Mouse (Mus musculus): Measurements from ENCODE around the gene Zfand2b.

Gene Zfand2b

GRCm38 (mm10) chr1:75187126-75187525 is 18.7 kb downstream of the Zfand2b start:
- DNase-seq (ENCODE audit: low read depth, low spot score) = no peak
- Histone ChIP-seq H3K36me3 (ENCODE audit: control insufficient read depth, insufficient read depth, low read length, poor library complexity, severe bottlenecking) (peaks cover 2% of the 10 kb centered on the region), H3K27me3 (ENCODE audit: control insufficient read depth, insufficient read depth, low read length, poor library complexity, severe bottlenecking) (no peaks in the 10 kb centered on the region)

DNA sequence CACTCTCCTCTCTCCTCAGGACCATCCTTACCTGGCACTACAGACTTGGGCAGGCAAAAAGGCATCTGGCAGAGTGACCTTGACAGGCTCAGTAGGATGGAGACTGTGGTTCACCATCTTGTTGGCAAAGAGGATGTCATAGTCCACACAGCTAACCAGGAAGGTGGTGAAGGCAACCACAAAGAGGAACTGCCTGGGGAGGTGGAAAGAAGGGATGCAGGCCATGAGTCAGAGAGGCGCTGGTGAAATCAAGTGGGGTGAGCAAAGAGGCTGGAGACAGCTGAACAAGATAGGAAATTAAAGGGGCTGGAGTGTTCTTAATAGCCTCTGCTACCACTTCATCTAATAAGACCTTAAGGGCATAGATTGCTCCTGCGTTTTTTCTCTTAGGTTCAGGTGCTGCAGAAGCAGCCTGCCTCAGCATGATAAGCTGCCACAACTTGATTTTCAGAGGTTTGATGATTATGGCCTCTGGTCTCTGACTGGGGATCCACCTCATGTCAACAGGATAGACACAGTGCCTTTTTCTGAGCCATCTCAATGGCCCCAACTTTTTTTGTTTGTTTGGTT is 19.6 kb downstream of the Zfand2b start:
- Histone ChIP-seq H3K27me3 (ENCODE audit: control insufficient read depth, insufficient read depth, low read length, poor library complexity, severe bottlenecking) (no peaks in the 10 kb centered on the region), H3K36me3 (ENCODE audit: control insufficient read depth, insufficient read depth, low read length, poor library complexity, severe bottlenecking) (peaks cover 2% of the 10 kb centered on the region)
- DNase-seq (ENCODE audit: low read depth, low spot score) = no peak

GRCm38 (mm10) chr1:75190577-75190976 is 22.1 kb downstream of the Zfand2b start:
- DNase-seq (ENCODE audit: low read depth, low spot score) = no peak
- no peaks in the 10 kb centered on the region for H3K27me3 ChIP-seq (ENCODE audit: control insufficient read depth, insufficient read depth, low read length, poor library complexity, severe bottlenecking)
- H3K36me3 ChIP-seq (ENCODE audit: control insufficient read depth, insufficient read depth, low read length, poor library complexity, severe bottlenecking) = peaks cover 2% of the 10 kb centered on the region

DNA sequence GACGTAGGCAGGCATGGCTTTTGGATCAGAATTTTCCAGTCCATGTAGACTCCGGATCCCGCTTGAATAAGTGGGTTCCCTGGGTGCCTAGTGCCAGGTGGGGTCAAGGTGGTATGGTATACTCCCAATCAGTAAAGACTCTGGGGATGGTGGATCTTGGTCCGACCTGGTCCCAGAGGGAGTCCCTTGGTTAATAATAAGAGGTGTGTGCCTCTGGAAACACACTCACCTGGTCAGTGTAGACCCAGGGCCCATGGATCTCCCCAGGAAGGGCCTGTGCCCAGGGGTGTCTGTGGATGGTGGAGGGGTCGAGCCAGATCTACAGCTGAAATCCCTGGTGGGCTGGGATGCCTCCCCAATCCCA is 22.8 kb downstream of the Zfand2b start:
- Histone ChIP-seq H3K36me3 (ENCODE audit: control insufficient read depth, insufficient read depth, low read length, poor library complexity, severe bottlenecking) (peaks cover 2% of the 10 kb centered on the region), H3K27me3 (ENCODE audit: control insufficient read depth, insufficient read depth, low read length, poor library complexity, severe bottlenecking) (no peaks in the 10 kb centered on the region)
- no peak for DNase-seq (ENCODE audit: low read depth, low spot score)

DNA sequence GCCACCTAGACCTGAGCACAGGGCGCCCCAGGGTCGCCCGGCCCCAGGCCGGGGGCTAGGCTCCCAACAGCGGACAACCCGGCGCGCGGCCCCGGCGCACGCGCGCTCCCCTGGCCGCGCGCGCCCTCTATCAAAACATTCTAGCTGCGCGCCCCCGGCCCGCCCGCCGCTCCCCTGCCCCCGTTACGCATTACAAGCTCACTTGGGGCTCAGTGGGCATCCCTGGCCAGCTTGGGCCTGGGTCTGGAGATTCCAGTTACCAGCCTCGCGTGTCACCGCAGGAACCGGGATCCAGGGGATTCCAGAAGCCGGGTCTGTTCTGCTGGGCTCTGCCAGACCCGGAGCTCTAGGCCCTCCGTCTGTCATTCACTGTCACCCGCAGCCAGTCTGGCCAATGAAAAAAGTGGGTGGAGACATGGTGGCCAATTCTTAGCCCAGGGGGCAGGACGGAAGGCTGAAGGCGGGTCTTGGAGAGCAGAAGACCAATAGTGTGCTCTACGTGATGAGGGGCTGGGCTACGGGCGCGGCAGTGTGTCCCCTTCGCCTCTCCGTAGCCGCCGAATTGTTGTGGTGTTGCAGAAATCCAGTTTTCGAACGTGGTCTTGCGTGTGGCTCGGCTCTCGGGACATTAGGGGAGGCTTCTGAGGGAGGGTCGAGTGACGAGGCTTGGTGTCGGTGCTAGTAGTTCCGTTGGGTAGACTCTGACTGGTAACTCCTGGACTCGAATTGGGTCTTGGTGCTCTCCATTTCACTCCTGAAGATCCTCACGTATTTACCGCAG is 23.4 kb downstream of the Zfand2b start, which contains the start of the genes Ankzf1 and Atg9a:
Ankzf1 (plus strand) TSS at position 530 of the 781 bp plus-strand sequence.
Atg9a (minus strand) TSS at position 575 of the 781 bp plus-strand sequence.
- Histone ChIP-seq H3K36me3 (ENCODE audit: control insufficient read depth, insufficient read depth, low read length, poor library complexity, severe bottlenecking) (peaks cover 2% of the 10 kb centered on the region), H3K27me3 (ENCODE audit: control insufficient read depth, insufficient read depth, low read length, poor library complexity, severe bottlenecking) (no peaks in the 10 kb centered on the region)
- DNase-seq (ENCODE audit: low read depth, low spot score) = peak; percentile 97

- Histone ChIP-seq H3K27me3 (ENCODE audit: control insufficient read depth, insufficient read depth, low read length, poor library complexity, severe bottlenecking) (no peaks in the 10 kb centered on the region), H3K36me3 (ENCODE audit: control insufficient read depth, insufficient read depth, low read length, poor library complexity, severe bottlenecking) (peaks cover 2% of the 10 kb centered on the region; the same call in 1 of the 2 replicates)
- DNase-seq (ENCODE audit: low read depth, low spot score) = peak; percentile 52
Measured at GRCm38 (mm10) chr1:75192452-75192851, 24.0 kb downstream of the Zfand2b start.

- DNase-seq (ENCODE audit: low read depth, low spot score) = no peak
- no peaks in the 10 kb centered on the region for H3K27me3 ChIP-seq (ENCODE audit: control insufficient read depth, insufficient read depth, low read length, poor library complexity, severe bottlenecking)
- H3K36me3 ChIP-seq (ENCODE audit: control insufficient read depth, insufficient read depth, low read length, poor library complexity, severe bottlenecking) = peaks cover 4% of the 10 kb centered on the region; the same call in 1 of the 2 replicates
Measured at GRCm38 (mm10) chr1:75201236-75201635, 32.8 kb downstream of the Zfand2b start.

DNA sequence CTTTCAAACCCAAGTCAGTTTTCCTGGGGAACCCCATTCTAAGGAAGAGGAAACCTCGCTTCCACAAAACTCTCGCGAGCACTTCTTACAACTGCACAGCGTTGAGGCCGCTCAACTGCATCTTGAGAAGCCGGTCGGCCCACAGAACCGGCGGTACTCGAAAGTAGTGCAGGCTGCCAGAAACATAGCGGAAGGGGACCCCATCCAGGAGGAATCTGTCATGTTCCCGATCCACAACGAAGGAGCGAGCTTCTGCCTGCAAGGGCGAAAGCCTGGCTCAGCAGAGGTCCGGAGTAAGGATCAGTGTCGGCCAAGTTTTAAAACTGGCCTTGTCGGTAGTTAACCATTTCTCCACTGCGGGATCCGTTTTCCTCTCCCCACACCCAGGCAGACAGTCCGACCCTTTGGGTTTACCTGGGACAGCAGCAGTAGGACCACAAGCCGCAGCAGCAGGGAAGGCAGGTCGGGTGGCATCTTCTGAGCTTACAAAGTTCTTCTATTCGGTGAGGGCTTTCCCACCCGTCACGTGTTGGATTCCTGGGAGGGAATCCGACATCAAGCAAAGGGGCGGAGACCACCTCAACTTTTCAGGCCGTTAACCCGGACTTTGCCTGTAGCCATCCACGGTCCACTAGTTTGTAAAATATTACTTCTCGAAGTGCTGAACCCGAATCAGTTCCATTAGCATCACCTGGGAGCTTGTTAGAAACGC is 40.7 kb downstream of the Zfand2b start:
- DNase-seq (ENCODE audit: low read depth, low spot score) = no peak
- Histone ChIP-seq H3K27me3 (ENCODE audit: control insufficient read depth, insufficient read depth, low read length, poor library complexity, severe bottlenecking) (no peaks in the 10 kb centered on the region), H3K36me3 (ENCODE audit: control insufficient read depth, insufficient read depth, low read length, poor library complexity, severe bottlenecking) (peaks cover 2% of the 10 kb centered on the region; the same call in 1 of the 2 replicates)

GRCm38 (mm10) chr1:75210136-75211087 is 42.0 kb downstream of the Zfand2b start, which contains the start of the genes Glb1l and Stk16:
TSS of gene Glb1l (minus strand) at chr1:75210813.
TSS of gene Stk16 (plus strand) at chr1:75210838.
- peak; percentile 97 for DNase-seq (ENCODE audit: low read depth, low spot score)
- peaks cover 10% of the 10 kb centered on the region; the same call in 1 of the 2 replicates for H3K36me3 ChIP-seq (ENCODE audit: control insufficient read depth, insufficient read depth, low read length, poor library complexity, severe bottlenecking)

DNA sequence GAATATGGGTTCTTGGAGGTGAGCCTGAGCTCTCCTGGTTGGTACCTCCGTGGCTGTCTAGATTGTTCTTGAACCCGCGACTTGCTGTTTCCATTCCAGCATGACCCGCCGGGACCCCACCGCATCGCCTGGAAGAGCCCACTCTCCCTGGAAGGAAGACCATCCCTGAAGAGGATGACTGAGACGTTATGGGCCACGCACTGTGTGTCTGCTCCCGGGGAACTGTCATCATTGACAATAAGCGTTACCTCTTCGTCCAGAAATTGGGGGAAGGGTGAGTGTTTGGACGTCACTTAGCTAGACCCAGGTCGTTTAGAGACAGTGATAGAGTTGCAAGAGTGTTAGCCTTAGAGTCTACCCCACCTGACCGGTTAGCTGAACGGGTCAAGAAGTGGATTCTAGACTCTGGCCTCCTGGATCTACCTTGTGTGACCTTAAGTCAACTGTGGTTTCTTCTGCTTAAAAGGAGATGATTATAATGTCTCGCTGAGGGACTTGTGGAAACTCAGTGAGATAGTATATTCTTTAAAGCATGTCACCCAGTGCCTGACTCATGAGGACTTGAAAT is 42.8 kb downstream of the Zfand2b start:
- H3K36me3 ChIP-seq (ENCODE audit: control insufficient read depth, insufficient read depth, low read length, poor library complexity, severe bottlenecking) = peaks cover 13% of the 10 kb centered on the region
- DNase-seq (ENCODE audit: low read depth, low spot score) = no peak

More at GRCm38 (mm10) chr1:75210136-75211087, 42.0 kb downstream of the Zfand2b start, which contains the start of the genes Glb1l and Stk16:
- no peaks in the 10 kb centered on the region for H3K27me3 ChIP-seq (ENCODE audit: control insufficient read depth, insufficient read depth, low read length, poor library complexity, severe bottlenecking)

GRCm38 (mm10) chr1:75212542-75212941 is 44.1 kb downstream of the Zfand2b start:
- Histone ChIP-seq H3K36me3 (ENCODE audit: control insufficient read depth, insufficient read depth, low read length, poor library complexity, severe bottlenecking) (peaks cover 13% of the 10 kb centered on the region), H3K27me3 (ENCODE audit: control insufficient read depth, insufficient read depth, low read length, poor library complexity, severe bottlenecking) (no peaks in the 10 kb centered on the region)
- no peak for DNase-seq (ENCODE audit: low read depth, low spot score)

More for the DNA sequence above, 42.8 kb downstream of the Zfand2b start:
- no peaks in the 10 kb centered on the region for H3K27me3 ChIP-seq (ENCODE audit: control insufficient read depth, insufficient read depth, low read length, poor library complexity, severe bottlenecking)

- no peaks in the 10 kb centered on the region for H3K27me3 ChIP-seq (ENCODE audit: control insufficient read depth, insufficient read depth, low read length, poor library complexity, severe bottlenecking)
- peaks cover 13% of the 10 kb centered on the region for H3K36me3 ChIP-seq (ENCODE audit: control insufficient read depth, insufficient read depth, low read length, poor library complexity, severe bottlenecking)
- DNase-seq (ENCODE audit: low read depth, low spot score) = no peak
Measured at GRCm38 (mm10) chr1:75213096-75213495, 44.6 kb downstream of the Zfand2b start.

DNA sequence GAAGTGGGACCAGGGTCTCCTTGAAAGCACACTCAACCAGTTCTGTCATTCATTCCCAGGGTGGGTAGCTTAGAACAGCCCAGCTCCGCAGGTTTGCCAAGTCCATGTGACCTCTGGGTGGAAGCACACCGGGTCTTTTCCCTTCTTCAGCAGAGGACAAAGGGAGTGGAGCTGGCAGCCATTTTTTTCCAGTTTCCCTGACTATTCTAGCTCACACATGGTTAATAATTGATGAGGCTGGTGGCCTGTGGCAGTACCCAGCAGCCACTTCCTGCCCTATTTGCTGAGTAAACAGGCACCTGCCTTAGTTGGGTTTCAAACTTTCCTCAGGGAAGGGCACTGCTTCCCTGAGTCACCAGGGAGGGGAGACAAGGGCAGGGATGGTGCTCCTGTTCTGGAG is 46.0 kb downstream of the Zfand2b start:
- Histone ChIP-seq H3K27me3 (ENCODE audit: control insufficient read depth, insufficient read depth, low read length, poor library complexity, severe bottlenecking) (no peaks in the 10 kb centered on the region), H3K36me3 (ENCODE audit: control insufficient read depth, insufficient read depth, low read length, poor library complexity, severe bottlenecking) (peaks cover 13% of the 10 kb centered on the region)
- DNase-seq (ENCODE audit: low read depth, low spot score) = no peak

Data from splenic B cell, adult 2 months (primary cell).